Mouse (Mus musculus): Measurements from ENCODE around the gene Gm853. TPM values are rescaled to one million over a fixed set of nuclear protein-coding genes. Genes with fewer than 3 reads are reported as not detected.

The Gm853 gene
- polyA plus RNA-seq, 1 experiment from 2014 or later, result not detected

- H3K36me3 ChIP-seq, result no peaks in the 10 kb centered on the region
- no peak overlapping the region for H3K4me3 ChIP-seq (replicated peaks)
- H3K27ac ChIP-seq (replicated peaks), result no peak overlapping the region
- peaks cover 32% of the 10 kb centered on the region for H3K27me3 ChIP-seq
- H3K9ac ChIP-seq, result no peak overlapping the region
- H3K4me1 ChIP-seq, result peaks cover 38% of the 10 kb centered on the region
- WGBS, result 82% methylated on average over 6 of the region's 6 CpGs
- no peaks in the 10 kb centered on the region for H3K9me3 ChIP-seq (replicated peaks)
- ATAC-seq (ENCODE audit: insufficient number of reproducible peaks, low FRiP score, low TSS enrichment, low read depth), result no peak
- H3K4me2 ChIP-seq (replicated peaks), result no peak overlapping the region
Measured at GRCm38 (mm10) chr4:130164121-130164520, 58.1 kb downstream of the Gm853 start.

GRCm38 (mm10) chr4:130163391-130163861 is 58.8 kb downstream of the Gm853 start:
- no peaks in the 10 kb centered on the region for H3K9me3 ChIP-seq (replicated peaks)
- WGBS, result 8% methylated on average over 20 of the region's 20 CpGs
- H3K27me3 ChIP-seq, result peaks cover 32% of the 10 kb centered on the region
- H3K9ac ChIP-seq, result no peak overlapping the region
- H3K36me3 ChIP-seq, result no peaks in the 10 kb centered on the region
- no peak for ATAC-seq (ENCODE audit: insufficient number of reproducible peaks, low FRiP score, low TSS enrichment, low read depth)
- peaks cover 36% of the 10 kb centered on the region for H3K4me1 ChIP-seq
- H3K27ac ChIP-seq (replicated peaks), result no peak overlapping the region; the same call in 1 of the 2 replicates
- peak overlapping the region; percentile 33 for H3K4me2 ChIP-seq (replicated peaks)
- 0 out of 2 replicates have a peak overlapping the region, but pooled peaks have one; percentile 7 for H3K4me3 ChIP-seq (replicated peaks)

- H3K4me1 ChIP-seq, result peaks cover 21% of the 10 kb centered on the region
- ATAC-seq (ENCODE audit: insufficient number of reproducible peaks, low FRiP score, low TSS enrichment, low read depth), result no peak
- no peak overlapping the region for H3K27ac ChIP-seq (replicated peaks)
- 24% methylated on average over 4 of the region's 4 CpGs for WGBS
- peaks cover 27% of the 10 kb centered on the region for H3K27me3 ChIP-seq
- H3K36me3 ChIP-seq, result no peaks in the 10 kb centered on the region
- H3K9me3 ChIP-seq (replicated peaks), result no peaks in the 10 kb centered on the region
- H3K9ac ChIP-seq, result no peak overlapping the region
- no peak overlapping the region for H3K4me3 ChIP-seq (replicated peaks)
- H3K4me2 ChIP-seq (replicated peaks), result no peak overlapping the region
Measured at GRCm38 (mm10) chr4:130161349-130161748, 60.9 kb downstream of the Gm853 start.

Other genes starting within 250 kb of the Gm853 start
- 7.0 and 7.1 TPM in 2 replicates for gene Adgrb2, start 237.5 kb downstream of the Gm853 start, polyA plus RNA-seq (2015; fragmentation: Nextera tagmentation; extraction: Ambion mirVana)
- gene Col16a1, start 174.6 kb downstream of the Gm853 start, polyA plus RNA-seq (2015; fragmentation: Nextera tagmentation; extraction: Ambion mirVana), result 183 and 190 TPM in 2 replicates
- 68.6 and 71.0 TPM in 2 replicates for gene Pef1, start 119.8 kb downstream of the Gm853 start, polyA plus RNA-seq (2015; fragmentation: Nextera tagmentation; extraction: Ambion mirVana)
- gene Hcrtr1, start 83.0 kb downstream of the Gm853 start, polyA plus RNA-seq (2015; fragmentation: Nextera tagmentation; extraction: Ambion mirVana), result 0.16 TPM in 1 of 2 replicates, not detected in the other
- 26.5 and 27.4 TPM in 2 replicates for gene Tinagl1, start 47.3 kb downstream of the Gm853 start, polyA plus RNA-seq (2015; fragmentation: Nextera tagmentation; extraction: Ambion mirVana)
- gene Serinc2, start 56.8 kb upstream of the Gm853 start, polyA plus RNA-seq (2015; fragmentation: Nextera tagmentation; extraction: Ambion mirVana), result 108 and 110 TPM in 2 replicates
- 40.7 and 46.9 TPM in 2 replicates for gene Fabp3, start 86.2 kb upstream of the Gm853 start, polyA plus RNA-seq (2015; fragmentation: Nextera tagmentation; extraction: Ambion mirVana)
- gene Gm10570, start 86.3 kb upstream of the Gm853 start, polyA plus RNA-seq (2015; fragmentation: Nextera tagmentation; extraction: Ambion mirVana), result 0.36 TPM in 1 of 2 replicates, not detected in the other
- 69.1 and 71.4 TPM in 2 replicates for gene Zcchc17, start 137.5 kb upstream of the Gm853 start, polyA plus RNA-seq (2015; fragmentation: Nextera tagmentation; extraction: Ambion mirVana)
- 132 and 134 TPM in 2 replicates for gene Snrnp40, start 137.7 kb upstream of the Gm853 start, polyA plus RNA-seq (2015; fragmentation: Nextera tagmentation; extraction: Ambion mirVana)

Measured in embryonic facial prominence, embryonic 15.5 days (tissue).